Comparison of ENCODE assay signal across 8 mouse cellular contexts in genomic region chr13:81352296-81352695, GRCm38 (mm10).
A peak's percentile ranks its signal among the peaks of the same experiment; 100 is the strongest.
DNase-seq lines count a peak whose midpoint lies in the region; ATAC-seq and TF ChIP-seq lines count a peak whose summit lies in the region.

No protein-coding gene starts in this region.

- no peaks in the 10 kb centered on the region for H3K27me3 ChIP-seq in heart, embryonic 11.5 days (ENCODE audit: control insufficient read depth, insufficient read depth, low read length)
- no peaks in the 10 kb centered on the region for H3K27me3 ChIP-seq in stomach, embryonic 14.5 days (ENCODE audit: control insufficient read depth, insufficient read depth, low read length)
- no peaks in the 10 kb centered on the region for H3K27me3 ChIP-seq in forebrain, postnatal 0 days (ENCODE audit: insufficient read depth, low read length)
- H3K27me3 ChIP-seq in midbrain, embryonic 16.5 days (ENCODE audit: control insufficient read depth, insufficient read depth, low read depth, low read length): no peaks in the 10 kb centered on the region

- peak overlapping the region; percentile 75; the same call in 1 of the 2 replicates for H3K27ac ChIP-seq in heart, embryonic 11.5 days (ENCODE audit: low read depth, low read length)
- H3K27ac ChIP-seq in stomach, embryonic 14.5 days (ENCODE audit: low read length): no peak overlapping the region
- H3K27ac ChIP-seq in forebrain, postnatal 0 days (ENCODE audit: low read depth, low read length): no peak overlapping the region
- H3K27ac ChIP-seq in midbrain, embryonic 16.5 days (ENCODE audit: low read length): no peak overlapping the region

- H3K4me1 ChIP-seq in heart, embryonic 11.5 days (ENCODE audit: control insufficient read depth, insufficient read depth, low read length): no peaks in the 10 kb centered on the region
- no peaks in the 10 kb centered on the region for H3K4me1 ChIP-seq in stomach, embryonic 14.5 days (ENCODE audit: control insufficient read depth, insufficient read depth, low read length)
- H3K4me1 ChIP-seq in forebrain, postnatal 0 days (ENCODE audit: insufficient read depth): no peaks in the 10 kb centered on the region
- no peaks in the 10 kb centered on the region for H3K4me1 ChIP-seq in midbrain, embryonic 16.5 days (ENCODE audit: control insufficient read depth, insufficient read depth, low read length)

- no peaks in the 10 kb centered on the region for H3K9me3 ChIP-seq in heart, embryonic 11.5 days (replicated peaks; ENCODE audit: control insufficient read depth, low read length)
- no peaks in the 10 kb centered on the region for H3K9me3 ChIP-seq in stomach, embryonic 14.5 days (ENCODE audit: control insufficient read depth, low read depth, low read length)
- H3K9me3 ChIP-seq in forebrain, postnatal 0 days (ENCODE audit: low read length): no peaks in the 10 kb centered on the region
- no peaks in the 10 kb centered on the region for H3K9me3 ChIP-seq in midbrain, embryonic 16.5 days (replicated peaks; ENCODE audit: control insufficient read depth, low read length, poor library complexity, severe bottlenecking)

- H3K36me3 ChIP-seq in heart, embryonic 11.5 days (ENCODE audit: control insufficient read depth, insufficient read depth, low read length): no peaks in the 10 kb centered on the region
- H3K36me3 ChIP-seq in stomach, embryonic 14.5 days (ENCODE audit: control insufficient read depth, insufficient read depth, low read length): no peaks in the 10 kb centered on the region
- H3K36me3 ChIP-seq in forebrain, postnatal 0 days (ENCODE audit: insufficient read depth): no peaks in the 10 kb centered on the region
- H3K36me3 ChIP-seq in midbrain, embryonic 16.5 days (ENCODE audit: control insufficient read depth, insufficient read depth, low read length): no peaks in the 10 kb centered on the region

- no peak for TF ChIP-seq CTCF in forebrain, postnatal 0 days (IDR thresholded peaks at IDR 0.05; ENCODE audit: low read depth)

- no peak overlapping the region for H3K4me3 ChIP-seq in heart, embryonic 11.5 days (ENCODE audit: low read depth, low read length)
- no peak overlapping the region for H3K4me3 ChIP-seq in stomach, embryonic 14.5 days (ENCODE audit: low read depth, low read length)
- no peak overlapping the region for H3K4me3 ChIP-seq in forebrain, postnatal 0 days (ENCODE audit: low read depth, low read length)
- H3K4me3 ChIP-seq in midbrain, embryonic 16.5 days (ENCODE audit: low read depth, low read length): no peak overlapping the region

- no peak overlapping the region for H3K9ac ChIP-seq in heart, embryonic 11.5 days (ENCODE audit: low read depth, low read length)
- H3K9ac ChIP-seq in stomach, embryonic 14.5 days (replicated peaks; ENCODE audit: low read depth, low read length): no peak overlapping the region
- H3K9ac ChIP-seq in forebrain, postnatal 0 days: no peak overlapping the region
- no peak overlapping the region for H3K9ac ChIP-seq in midbrain, embryonic 16.5 days (ENCODE audit: low read depth, low read length)

- DNase-seq in ovary, adult 18-20 months (ENCODE audit: low spot score): peak; percentile 71
- DNase-seq in ovary, postnatal 10 days (ENCODE audit: low spot score): no peak
- peak; percentile 44 to 50 for DNase-seq in kidney, postnatal 36 days
- DNase-seq in forebrain, postnatal 0 days: no peak
- DNase-seq in cerebellum, postnatal 25 days: no peak

- ATAC-seq in heart, embryonic 11.5 days (replicated peaks; ENCODE audit: insufficient number of reproducible peaks, low FRiP score, low TSS enrichment): no peak
- 0 out of 2 replicates have a peak, but pooled peaks have one; percentile 46 for ATAC-seq in stomach, embryonic 14.5 days (ENCODE audit: insufficient number of reproducible peaks, insufficient read depth, low FRiP score, low read depth)
- no peak for ATAC-seq in forebrain, postnatal 0 days
- no peak for ATAC-seq in midbrain, embryonic 16.5 days

- 69% methylated on average over 11 of the region's 11 CpGs for WGBS in heart, embryonic 11.5 days (ENCODE audit: insufficient replicate concordance)
- WGBS in stomach, embryonic 14.5 days: 53% methylated on average over 11 of the region's 11 CpGs
- WGBS in forebrain, postnatal 0 days: 71% methylated on average over 11 of the region's 11 CpGs
- WGBS in midbrain, embryonic 16.5 days: 76% methylated on average over 11 of the region's 11 CpGs

- no peak overlapping the region for H3K4me2 ChIP-seq in heart, embryonic 11.5 days
- H3K4me2 ChIP-seq in stomach, embryonic 14.5 days (replicated peaks; ENCODE audit: low read depth, low read length): no peak overlapping the region
- H3K4me2 ChIP-seq in forebrain, postnatal 0 days (ENCODE audit: low read depth): no peak overlapping the region
- no peak overlapping the region for H3K4me2 ChIP-seq in midbrain, embryonic 16.5 days (ENCODE audit: low read length)

Comparison
In these comparisons a context has a peak if more than half of its experiments do, and no peak if none do; other contexts are left out.
1. DNase-seq: peak in ovary, adult 18-20 months (single experiment) and kidney, postnatal 36 days (2 of 2); none in ovary, postnatal 10 days (single experiment), forebrain, postnatal 0 days (single experiment) and cerebellum, postnatal 25 days (0 of 2).